Mouse (Mus musculus): Measurements from ENCODE around the gene Urod. TPM values are rescaled to one million over a fixed set of nuclear protein-coding genes. Genes with fewer than 3 reads are reported as not detected.

Gene Urod
- polyA plus RNA-seq (2012; rRNA removed): 110 and 144 TPM in 2 replicates

DNA sequence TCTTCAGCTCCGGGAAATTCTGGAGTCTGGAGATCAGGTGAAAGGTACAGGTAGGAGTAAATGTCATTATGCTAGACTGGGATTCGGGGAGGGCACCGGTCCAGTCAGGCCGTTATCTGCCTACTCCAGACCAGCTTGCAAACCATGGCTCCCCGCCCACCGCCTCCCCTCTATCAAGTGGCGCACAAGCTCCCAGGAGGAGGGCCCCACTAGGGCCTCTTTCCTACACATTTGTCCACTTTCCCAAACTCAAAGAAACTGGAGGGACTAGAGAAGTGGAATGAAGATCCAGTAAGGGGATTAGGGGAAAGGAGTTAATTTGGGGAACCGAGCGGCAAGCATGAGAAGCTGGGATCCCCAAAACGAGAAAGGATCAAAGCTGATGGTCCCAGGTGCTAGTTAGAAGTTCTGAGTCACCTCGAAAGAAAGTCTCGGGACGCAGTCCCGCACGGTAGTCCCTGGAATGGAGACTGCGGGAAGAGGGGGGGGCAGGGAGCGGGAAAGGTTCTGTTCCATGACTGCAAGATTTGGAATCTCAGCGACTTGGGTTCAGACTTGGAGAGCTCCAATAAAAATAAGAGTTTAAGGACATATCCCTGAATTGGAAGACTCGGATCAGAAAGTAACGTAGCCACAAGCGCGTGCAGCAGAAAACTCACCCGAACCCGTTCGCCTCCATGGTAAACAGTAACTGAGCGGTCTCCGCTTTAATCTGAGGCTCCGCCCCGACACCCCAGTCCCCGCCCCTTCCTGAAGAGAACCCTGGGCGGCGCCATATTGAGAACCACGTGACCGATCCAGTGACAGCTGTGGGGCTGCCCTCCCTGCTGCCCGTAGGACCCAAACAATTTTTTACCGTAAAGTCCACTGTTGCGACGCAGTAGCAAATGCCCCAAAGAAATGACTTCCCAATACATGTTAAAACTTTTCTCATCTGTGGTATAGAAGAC lies at the start of gene Urod:
TSS of gene Urod (minus strand) at position 742 of the 950 bp plus-strand sequence.

DNA sequence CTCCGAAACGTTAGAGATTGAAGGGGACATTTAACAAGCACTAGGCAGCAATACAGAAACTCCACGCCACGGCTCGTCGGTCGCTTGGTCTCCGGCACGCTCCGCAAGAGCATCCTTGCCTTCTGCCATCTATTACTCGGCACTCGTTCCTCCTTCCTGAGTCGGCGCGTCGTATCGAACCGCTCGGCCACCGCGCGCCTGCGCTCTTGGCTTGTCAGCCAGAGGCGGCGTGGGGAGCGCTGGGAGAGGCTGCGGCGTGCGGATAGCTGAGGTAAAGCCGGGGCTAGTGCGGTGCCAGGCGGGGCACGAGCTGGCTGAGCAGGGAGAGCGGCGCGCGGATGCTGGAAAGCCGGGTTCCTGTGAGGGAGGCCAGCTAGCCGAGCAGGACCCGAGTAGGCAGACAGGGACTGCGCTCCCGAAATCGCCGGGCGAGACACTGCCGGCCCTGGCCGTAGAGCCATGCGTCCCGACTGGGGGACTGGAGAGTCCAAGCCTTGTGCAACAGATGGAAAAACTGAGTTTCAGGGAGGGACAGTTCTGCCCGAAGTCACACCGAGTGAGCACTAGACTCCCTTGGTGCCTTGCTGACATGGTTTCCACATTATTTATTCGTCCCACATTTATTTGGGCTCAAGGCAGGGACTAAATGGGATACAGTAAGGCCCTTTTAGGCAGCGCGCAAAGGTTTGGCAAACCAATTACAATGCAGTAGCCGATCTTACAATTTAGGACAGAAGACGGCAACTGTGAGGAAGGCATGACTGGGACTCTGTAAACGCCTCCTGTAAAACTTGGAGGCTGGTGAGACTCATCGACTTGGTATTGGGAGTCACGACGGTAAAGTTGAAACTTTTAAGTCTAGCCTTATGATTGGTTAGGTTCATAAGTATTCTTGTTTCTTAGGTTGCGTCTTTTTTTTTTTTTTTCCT lies 25.3 kb upstream of the Urod start, which contains the start of gene Eif2b3:
TSS of gene Eif2b3 (plus strand) at position 197 of the 929 bp plus-strand sequence.

DNA sequence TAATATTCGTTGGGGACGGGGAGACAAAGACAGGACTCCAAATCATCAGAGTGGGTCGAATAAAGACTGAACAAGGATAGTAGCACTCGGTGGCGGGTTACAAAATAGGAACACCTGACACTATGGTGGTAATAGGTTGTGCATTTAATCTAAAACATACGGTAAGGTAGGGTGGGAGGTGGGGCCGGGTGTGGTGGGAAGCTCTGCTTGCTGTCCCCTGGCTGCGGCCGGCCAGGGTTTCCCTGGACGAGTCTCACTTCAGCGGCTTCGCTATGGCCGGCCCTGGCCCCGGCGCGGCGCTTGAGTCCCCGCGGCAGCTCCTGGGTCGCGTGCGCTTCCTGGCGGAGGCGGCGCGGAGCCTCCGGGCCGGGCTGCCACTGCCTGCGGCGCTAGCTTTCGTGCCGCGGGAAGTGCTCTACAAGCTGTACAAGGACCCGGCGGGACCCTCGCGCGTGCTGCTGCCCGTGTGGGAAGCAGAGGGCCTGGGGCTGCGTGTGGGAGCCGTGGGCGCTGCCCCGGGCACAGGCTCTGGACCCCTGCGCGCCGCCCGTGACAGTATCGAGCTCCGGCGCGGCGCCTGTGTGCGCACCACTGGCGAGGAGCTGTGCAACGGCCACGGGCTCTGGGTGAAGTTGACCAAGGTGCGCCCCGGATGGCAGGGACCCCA lies 1.1 kb upstream of the Urod start, which contains the start of gene Hectd3:
TSS of gene Hectd3 (plus strand) at position 187 of the 667 bp plus-strand sequence.

Other genes with a start within 250 kb of the Urod start
- gene Toe1, start 186.8 kb downstream of the Urod start, polyA plus RNA-seq (2012; rRNA removed): 32.8 and 42.0 TPM in 2 replicates
- 21.6 and 26.6 TPM in 2 replicates for gene Mutyh, start 186.7 kb downstream of the Urod start, polyA plus RNA-seq (2012; rRNA removed)
- gene Hpdl, start 172.7 kb downstream of the Urod start, polyA plus RNA-seq (2012; rRNA removed): 0.28 and 0.76 TPM in 2 replicates
- gene Zswim5, start 117.0 kb downstream of the Urod start, polyA plus RNA-seq (2012; rRNA removed): 13.2 and 16.7 TPM in 2 replicates
- 19.0 and 23.6 TPM in 2 replicates for gene Hectd3, start 904 bp upstream of the Urod start, polyA plus RNA-seq (2012; rRNA removed)
- 32.6 and 34.8 TPM in 2 replicates for gene Eif2b3, start 25.0 kb upstream of the Urod start, polyA plus RNA-seq (2012; rRNA removed)
- 7.6 and 11.2 TPM in 2 replicates for gene Ptch2, start 101.7 kb upstream of the Urod start, polyA plus RNA-seq (2012; rRNA removed)
- 7.0 and 7.2 TPM in 2 replicates for gene Btbd19, start 131.3 kb upstream of the Urod start, polyA plus RNA-seq (2012; rRNA removed)
- gene Tctex1d4, start 132.4 kb upstream of the Urod start, polyA plus RNA-seq (2012; rRNA removed): 0.12 TPM in 1 of 2 replicates, not detected in the other
- gene Plk3, start 139.6 kb upstream of the Urod start, polyA plus RNA-seq (2012; rRNA removed): 19.4 and 24.6 TPM in 2 replicates
- 1,842 and 2,075 TPM in 2 replicates for gene Rps8, start 161.8 kb upstream of the Urod start, polyA plus RNA-seq (2012; rRNA removed)
- 66.2 and 72.0 TPM in 2 replicates for gene Kif2c, start 188.2 kb upstream of the Urod start, polyA plus RNA-seq (2012; rRNA removed)

Measured in central nervous system, embryonic 11.5 days (tissue).